Mouse (Mus musculus) limb, embryonic 14.5 days (tissue): Measurements from ENCODE around the gene Secisbp2l. TPM values are rescaled to one million over a fixed set of nuclear protein-coding genes. Genes with fewer than 3 reads are reported as not detected.
A peak's percentile ranks its signal among the peaks of the same experiment; 100 is the strongest.

Experiments
- ATAC-seq: fragments of 200-750 bp; cut with Nextera tagmentation; 2 replicates; pipeline ENCODE4 v1.8.0; 2017; ENCODE audit warnings: low read depth, moderate number of reproducible peaks, moderate TSS enrichment; ENCODE audit not compliant: low FRiP score
- DNase-seq: peaks from one replicate; pipeline ENCODE4 v3.0.0-alpha.2; 2015; ENCODE audit warnings: low spot score
- H3K27ac ChIP-seq: fragments of 300-500 bp; sonication (generic); replicated peaks from 2 replicates; pipeline ENCODE4 v1.5.1; 2014; ENCODE audit warnings: low read depth, mild to moderate bottlenecking, low read length, moderate library complexity, mixed read lengths
- H3K27me3 ChIP-seq: fragments of 300-500 bp; sonication (generic); 2 replicates; pipeline ENCODE4 v1.6.1; 2014; ENCODE audit warnings: low read length, mixed read lengths; ENCODE audit not compliant: control insufficient read depth, insufficient read depth
- H3K36me3 ChIP-seq: fragments of 300-500 bp; sonication (generic); 2 replicates; pipeline ENCODE4 v1.6.1; 2014; ENCODE audit warnings: mild to moderate bottlenecking, low read length, moderate library complexity, mixed read lengths; ENCODE audit not compliant: control insufficient read depth, insufficient read depth
- H3K4me1 ChIP-seq: fragments of 300-500 bp; sonication (generic); 2 replicates; pipeline ENCODE4 v1.6.1; 2014; ENCODE audit warnings: antibody characterized with exemption, low read length, mixed read lengths; ENCODE audit not compliant: control insufficient read depth, insufficient read depth
- H3K4me2 ChIP-seq: fragments of 300-500 bp; sonication (generic); replicated peaks from 2 replicates; pipeline ENCODE4 v1.6.1; 2014; ENCODE audit warnings: low read depth, mild to moderate bottlenecking, low read length, moderate library complexity; ENCODE audit not compliant: severe bottlenecking
- H3K4me3 ChIP-seq: fragments of 300-500 bp; sonication (generic); replicated peaks from 2 replicates; pipeline ENCODE4 v1.5.1; 2014; ENCODE audit warnings: low read length
- H3K9ac ChIP-seq: fragments of 300-500 bp; sonication (generic); 2 replicates; pipeline ENCODE4 v1.6.1; 2014; ENCODE audit warnings: mild to moderate bottlenecking, low read depth, low read length, moderate library complexity; ENCODE audit not compliant: severe bottlenecking
- H3K9me3 ChIP-seq: fragments of 300-500 bp; sonication (generic); 2 replicates; pipeline ENCODE4 v1.6.1; 2016; ENCODE audit warnings: low read length; ENCODE audit not compliant: control insufficient read depth
- POLR2A ChIP-seq: fragments of 200-500 bp; IDR thresholded peaks from 2 replicates; pipeline ENCODE4 v1.8.0; 2012; ENCODE audit warnings: inconsistent platforms, mild to moderate bottlenecking, moderate library complexity, borderline replicate concordance; ENCODE audit not compliant: insufficient read depth, insufficient read length; ENCODE audit errors: extremely low read depth
- WGBS: fragments of 180-500 bp; shearing (Covaris S2); extraction: QIAGEN DNeasy Blood & Tissue Kit; methylation state at CpG from one replicate; pipeline ENCODE4 v1.1.7; 2014; 5-methylcytosine and 5-hydroxymethylcytosine counted together
- polyA plus RNA-seq, 2 experiments: library from polyadenylated mRNA; depleted of rRNA in 1 of 2; stranded (reverse) in 1 of 2; unstranded in 1 of 2; fragments of >200 nt; fragmentation: Nextera tagmentation in 1 of 2; extraction: Ambion mirVana in 1 of 2; gene quantifications; 2 replicates each; pipeline versions ENCODE4 v1.2.1 to v1.2.3; 2012 to 2014

The Secisbp2l gene
- polyA plus RNA-seq, 2 experiments = 14.5 to 22.6 TPM

- Histone ChIP-seq H3K9me3 (no peaks in the 10 kb centered on the region), H3K4me1 (no peaks in the 10 kb centered on the region), H3K9ac (no peak overlapping the region), H3K4me2 (no peak overlapping the region), H3K4me3 (no peak overlapping the region), H3K27me3 (no peaks in the 10 kb centered on the region), H3K27ac (no peak overlapping the region), H3K36me3 (no peaks in the 10 kb centered on the region)
- DNase-seq = no peak
- TF ChIP-seq POLR2A = no peak
- 87% methylated on average over 5 of the region's 5 CpGs for WGBS
- ATAC-seq = no peak
Observed at GRCm38 (mm10) chr2:125706510-125706921, 76.2 kb downstream of the Secisbp2l start.

- no peak overlapping the region for H3K4me2 ChIP-seq
- no peaks in the 10 kb centered on the region for H3K9me3 ChIP-seq
- H3K36me3 ChIP-seq = no peaks in the 10 kb centered on the region
- no peak overlapping the region for H3K4me3 ChIP-seq
- H3K27ac ChIP-seq = no peak overlapping the region
- no peaks in the 10 kb centered on the region; the same call in 1 of the 2 replicates for H3K4me1 ChIP-seq
- ATAC-seq = no peak
- TF ChIP-seq POLR2A = no peak
- H3K27me3 ChIP-seq = no peaks in the 10 kb centered on the region
- 56% methylated on average over 12 of the region's 12 CpGs for WGBS
- H3K9ac ChIP-seq = no peak overlapping the region
- DNase-seq = no peak
Observed at GRCm38 (mm10) chr2:125704907-125705631, 77.6 kb downstream of the Secisbp2l start.

GRCm38 (mm10) chr2:125702851-125703250 lies 79.8 kb downstream of the Secisbp2l start:
- no peak for TF ChIP-seq POLR2A
- Histone ChIP-seq H3K4me1 (no peaks in the 10 kb centered on the region; the same call in 1 of the 2 replicates), H3K4me3 (no peak overlapping the region), H3K4me2 (no peak overlapping the region), H3K9me3 (no peaks in the 10 kb centered on the region), H3K27me3 (no peaks in the 10 kb centered on the region), H3K9ac (no peak overlapping the region), H3K36me3 (no peaks in the 10 kb centered on the region), H3K27ac (no peak overlapping the region)
- no peak for ATAC-seq
- DNase-seq = no peak
- WGBS = 72% methylated on average over 2 of the region's 2 CpGs

- DNase-seq (no peak), ATAC-seq (no peak)
- 90% methylated on average over 2 of the region's 2 CpGs for WGBS
Observed at GRCm38 (mm10) chr2:125701606-125702005, 81.1 kb downstream of the Secisbp2l start.

DNA sequence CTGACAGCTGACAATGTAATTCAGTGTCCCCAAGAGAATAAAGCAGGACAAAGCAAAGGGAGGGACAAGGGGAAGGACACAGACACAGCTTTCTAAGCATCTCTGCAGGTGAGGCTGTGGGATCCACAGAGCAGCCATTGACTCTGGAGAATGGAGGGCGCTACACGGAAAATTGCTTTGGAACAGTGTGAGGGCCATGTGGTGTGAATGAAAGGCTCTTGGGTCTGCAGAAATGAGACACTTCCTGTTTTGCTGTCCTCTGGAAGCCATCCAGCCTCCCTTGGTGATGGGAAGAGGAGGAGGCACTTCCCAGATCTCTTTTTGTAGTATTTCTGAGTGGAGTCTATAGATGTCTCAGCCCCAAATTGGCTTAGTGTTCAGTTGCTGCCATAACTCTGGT lies 86.5 kb downstream of the Secisbp2l start:
- Histone ChIP-seq H3K27ac (no peak overlapping the region), H3K9ac (no peak overlapping the region), H3K4me3 (no peak overlapping the region), H3K9me3 (no peaks in the 10 kb centered on the region), H3K4me1 (no peaks in the 10 kb centered on the region; the same call in 1 of the 2 replicates), H3K4me2 (no peak overlapping the region), H3K36me3 (no peaks in the 10 kb centered on the region), H3K27me3 (no peaks in the 10 kb centered on the region)
- 63% methylated on average over 2 of the region's 2 CpGs for WGBS
- no peak for DNase-seq
- ATAC-seq = 0 out of 2 replicates have a peak, but pooled peaks have one; percentile 57
- TF ChIP-seq POLR2A = no peak

More at GRCm38 (mm10) chr2:125701606-125702005, 81.1 kb downstream of the Secisbp2l start:
- Histone ChIP-seq H3K27me3 (no peaks in the 10 kb centered on the region), H3K27ac (no peak overlapping the region), H3K4me3 (no peak overlapping the region), H3K36me3 (no peaks in the 10 kb centered on the region), H3K4me1 (no peaks in the 10 kb centered on the region; the same call in 1 of the 2 replicates), H3K9me3 (no peaks in the 10 kb centered on the region), H3K9ac (no peak overlapping the region), H3K4me2 (no peak overlapping the region)
- TF ChIP-seq POLR2A = no peak

GRCm38 (mm10) chr2:125694798-125695197 lies 87.9 kb downstream of the Secisbp2l start:
- H3K4me3 ChIP-seq = no peak overlapping the region
- DNase-seq (no peak), ATAC-seq (no peak)
- no peaks in the 10 kb centered on the region for H3K9me3 ChIP-seq
- H3K36me3 ChIP-seq = no peaks in the 10 kb centered on the region
- no peak overlapping the region for H3K9ac ChIP-seq
- TF ChIP-seq POLR2A = no peak
- H3K27me3 ChIP-seq = no peaks in the 10 kb centered on the region
- no peak overlapping the region for H3K27ac ChIP-seq
- 82% methylated on average over 2 of the region's 2 CpGs for WGBS
- no peaks in the 10 kb centered on the region for H3K4me1 ChIP-seq
- no peak overlapping the region for H3K4me2 ChIP-seq
